Mouse (Mus musculus): ENCODE measurements at regions not wholly inside any gene's neighbourhood (a gene's known extent, or its start where the extent isn't known, plus 50 kb on each side); places are given as distances from the start of the nearest gene placed in this dataset.
"Not testable (repeated sequence)": the region's sequence is repeated elsewhere in the genome, so short reads cannot be mapped to it uniquely, and the experiment has no call there.

DNA sequence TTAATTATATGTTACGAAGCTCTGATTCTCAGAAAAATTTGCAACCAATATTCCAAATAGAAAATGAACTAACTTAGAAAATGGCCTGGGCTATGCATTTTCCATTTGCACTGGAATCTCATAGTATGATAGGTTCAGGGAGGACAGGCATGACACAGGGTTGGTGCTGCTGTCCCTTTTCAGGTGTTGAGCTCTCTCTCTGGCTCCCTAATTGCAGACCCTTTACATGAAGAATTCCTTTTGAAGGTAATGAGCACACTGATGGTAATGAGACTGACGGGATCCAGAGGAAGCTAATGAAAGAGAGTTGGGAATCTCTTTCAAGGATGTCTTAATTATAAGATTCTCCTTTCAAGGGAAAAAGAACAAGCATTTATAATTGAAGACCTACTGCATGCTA, 87.6 kb downstream of the Serpinb8 start:
- no peak for DNase-seq (ENCODE audit: low read depth, low spot score)

DNA sequence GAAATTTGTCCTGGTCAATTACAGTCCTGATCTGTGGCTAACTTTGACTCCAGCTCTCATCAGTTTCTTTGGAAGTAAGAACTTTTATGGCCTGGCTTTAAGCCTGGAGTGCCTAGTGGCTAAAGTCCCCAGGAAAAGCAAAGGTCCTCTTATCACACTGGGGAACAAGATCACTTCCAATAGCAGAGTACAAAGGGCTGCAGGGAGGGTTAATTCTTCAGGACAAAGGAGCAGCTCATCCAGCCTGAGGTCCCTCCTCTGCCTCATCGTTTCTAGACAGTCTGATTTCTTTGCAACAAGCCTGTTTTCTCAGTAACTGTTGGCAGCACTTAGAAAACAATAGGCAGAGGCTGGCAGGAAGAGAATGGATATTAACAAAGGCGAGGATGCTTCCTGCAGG, 107.1 kb downstream of the Serpinb8 start:
- DNase-seq (ENCODE audit: low read depth, low spot score) = no peak

DNA sequence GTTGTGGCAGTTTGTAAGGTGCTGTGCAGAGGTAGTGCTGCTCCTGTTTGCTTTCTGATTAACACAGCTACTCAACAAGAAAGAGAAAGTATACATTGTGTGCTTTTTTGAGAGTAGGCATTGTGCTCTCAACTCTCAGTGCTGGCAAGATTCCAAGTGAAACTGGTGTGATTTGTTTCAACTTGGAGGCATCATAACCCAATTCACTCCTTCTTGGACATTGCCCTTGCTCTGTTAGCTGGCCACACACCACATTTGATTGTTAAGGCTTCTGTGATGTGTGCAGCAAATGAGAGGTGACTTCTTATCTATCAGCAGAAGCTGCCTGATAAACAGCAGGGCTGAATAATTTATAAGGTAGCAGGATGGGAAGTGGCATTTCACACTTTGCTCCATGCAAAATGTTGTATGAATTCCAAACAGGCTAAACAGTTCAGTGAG, 116.3 kb downstream of the Serpinb8 start:
- no peak for DNase-seq (ENCODE audit: low read depth, low spot score)

GRCm38 (mm10) chr1:107708601-107709000, 118.8 kb downstream of the Serpinb8 start:
- no peak for DNase-seq (ENCODE audit: low read depth, low spot score)

GRCm38 (mm10) chr1:107714869-107715268, 125.1 kb downstream of the Serpinb8 start:
- DNase-seq (ENCODE audit: low read depth, low spot score) = no peak

- no peak for DNase-seq (ENCODE audit: low read depth, low spot score)
These were observed 129.5 kb downstream of the Serpinb8 start for GRCm38 (mm10) chr1:107719304-107719703.

- peak; percentile 9 for DNase-seq (ENCODE audit: low read depth, low spot score)
These were observed 138.5 kb downstream of the Serpinb8 start for GRCm38 (mm10) chr1:107728113-107728839.

GRCm38 (mm10) chr1:107765307-107765706, 175.5 kb downstream of the Serpinb8 start:
- DNase-seq (ENCODE audit: low read depth, low spot score) = no peak

DNA sequence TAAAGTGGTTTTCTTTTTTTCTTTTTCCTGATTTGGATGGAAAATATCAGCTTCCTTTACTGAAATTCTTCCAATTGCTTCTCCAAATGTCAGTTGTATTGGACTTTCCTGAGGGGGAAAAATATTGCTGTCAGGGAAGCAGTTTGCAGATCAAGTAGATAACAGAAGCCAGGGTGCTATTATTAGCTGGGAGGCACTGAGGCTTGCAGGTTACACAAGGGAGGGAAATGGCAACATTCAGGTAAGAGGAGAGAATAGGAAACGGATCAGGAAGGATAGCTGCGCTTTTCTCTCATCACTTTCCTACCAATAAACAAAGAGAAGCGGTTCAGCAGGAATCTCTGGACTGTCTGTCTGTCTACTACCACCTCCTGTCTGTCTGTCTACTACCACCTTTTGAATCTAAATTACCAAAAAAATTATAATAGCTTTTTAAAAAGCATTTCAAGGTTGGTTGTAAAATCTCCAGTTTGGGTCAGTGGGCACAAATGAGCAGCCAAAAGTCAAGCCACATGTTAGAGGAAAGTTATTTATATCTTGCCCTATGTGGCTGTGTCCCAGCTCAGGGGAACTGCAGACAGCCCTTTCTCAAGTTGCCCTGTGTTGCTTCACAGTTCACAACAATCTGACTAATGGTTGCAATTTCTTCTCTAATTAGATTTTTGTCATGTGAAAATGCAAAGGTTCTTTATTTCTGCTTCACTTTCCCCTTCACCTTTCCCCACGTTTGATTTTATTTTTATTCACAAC, 177.6 kb downstream of the Serpinb8 start:
- DNase-seq (ENCODE audit: low read depth, low spot score) = no peak

DNA sequence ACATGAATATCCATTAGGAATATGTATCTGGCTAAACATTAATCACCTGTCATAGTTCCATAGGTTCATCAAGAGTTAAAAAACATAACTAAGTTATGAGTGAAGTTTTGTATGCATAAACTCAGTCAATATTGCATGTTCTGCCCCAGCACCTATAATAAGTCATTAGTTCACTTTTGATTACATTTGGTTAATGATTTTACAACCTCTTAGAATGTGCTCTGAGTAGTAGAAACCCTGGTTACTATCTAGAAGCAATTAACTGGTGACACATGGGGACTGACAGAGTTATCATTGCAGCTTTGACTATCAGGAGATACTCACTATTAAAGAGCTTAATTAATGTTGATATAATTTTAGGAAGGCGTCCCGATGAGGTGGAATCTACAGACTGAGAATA, 183.2 kb downstream of the Serpinb8 start:
- no peak for DNase-seq (ENCODE audit: low read depth, low spot score)

GRCm38 (mm10) chr1:107783079-107783478, 193.3 kb downstream of the Serpinb8 start:
- no peak for DNase-seq (ENCODE audit: low read depth, low spot score)

DNA sequence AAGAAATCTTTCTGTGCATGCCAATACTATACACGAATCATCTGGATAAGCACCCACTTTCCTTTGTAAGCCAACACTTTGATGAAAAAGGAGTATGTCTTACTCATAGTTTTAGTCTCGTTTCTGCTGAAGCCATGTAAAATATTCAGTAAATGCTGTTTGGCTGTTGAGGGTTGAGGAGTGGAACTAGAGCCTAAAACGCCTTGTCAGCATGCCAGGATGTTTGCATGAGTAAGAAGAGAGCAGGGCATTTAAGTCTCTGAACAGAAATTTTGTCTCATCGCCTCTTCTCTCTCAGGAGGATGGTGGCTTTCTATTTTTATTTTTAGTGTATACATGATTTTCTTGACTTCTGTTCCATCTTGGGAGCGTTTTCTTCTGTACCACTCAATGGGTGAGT, 216.0 kb downstream of the Serpinb8 start:
- DNase-seq (ENCODE audit: low read depth, low spot score) = no peak

DNA sequence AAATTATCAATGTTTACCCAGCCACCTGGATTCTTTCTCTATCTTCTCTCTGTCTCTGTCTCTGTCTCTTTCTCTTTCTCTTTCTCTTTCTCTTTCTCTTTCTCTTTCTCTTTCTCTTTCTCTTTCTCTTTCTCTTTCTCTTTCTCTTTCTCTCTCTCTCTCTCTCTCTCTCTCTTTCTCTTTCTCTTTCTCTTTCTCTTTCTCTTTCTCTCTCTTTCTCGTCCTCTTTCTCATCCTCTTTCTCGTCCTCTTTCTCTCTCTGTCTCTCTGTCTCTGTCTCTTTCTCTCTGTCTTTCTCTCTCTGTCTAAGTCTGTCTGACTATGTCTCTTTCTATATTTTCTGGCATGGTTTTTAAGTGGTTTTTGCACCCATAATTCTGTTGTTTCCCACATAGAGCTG, 217.6 kb downstream of the Serpinb8 start:
- not testable (repeated sequence) for DNase-seq (ENCODE audit: low read depth, low spot score)

GRCm38 (mm10) chr1:107811136-107811535, 221.3 kb downstream of the Serpinb8 start:
- DNase-seq (ENCODE audit: low read depth, low spot score) = no peak

- DNase-seq (ENCODE audit: low read depth, low spot score) = no peak
These were observed 222.1 kb downstream of the Serpinb8 start for GRCm38 (mm10) chr1:107811859-107812258.

- DNase-seq (ENCODE audit: low read depth, low spot score) = no peak
These were observed 248.1 kb downstream of the Serpinb8 start for GRCm38 (mm10) chr1:107837877-107838276.

- DNase-seq (ENCODE audit: low read depth, low spot score) = peak; percentile 6
These were observed 262.6 kb downstream of the Serpinb8 start for GRCm38 (mm10) chr1:107852386-107852785.

DNA sequence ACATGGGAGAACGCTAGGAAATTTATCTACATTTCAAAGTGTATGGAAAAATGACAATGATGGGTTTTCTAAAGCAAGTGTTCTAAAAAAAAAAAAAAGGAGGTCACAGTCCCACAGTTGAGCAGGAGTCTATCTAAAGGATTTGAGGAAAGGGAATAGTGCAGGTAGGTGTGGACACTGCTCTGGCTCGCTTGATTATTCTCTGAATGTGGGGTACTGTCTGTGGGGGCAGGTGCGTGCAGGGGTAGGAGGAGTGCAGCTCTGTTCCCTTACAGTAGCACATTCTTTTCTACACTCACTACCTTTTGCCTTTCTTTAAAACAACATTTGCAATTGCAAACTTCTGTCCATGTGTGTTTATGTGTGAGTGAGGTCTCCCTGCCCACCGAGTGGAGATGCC, 263.2 kb downstream of the Serpinb8 start:
- DNase-seq (ENCODE audit: low read depth, low spot score) = no peak

GRCm38 (mm10) chr1:107897743-107898437, 308.1 kb downstream of the Serpinb8 start:
- DNase-seq (ENCODE audit: low read depth, low spot score) = no peak

- no peak for DNase-seq (ENCODE audit: low read depth, low spot score)
These were observed 309.5 kb downstream of the Serpinb8 start for GRCm38 (mm10) chr1:107899261-107899660.

GRCm38 (mm10) chr1:107900449-107900848, 310.6 kb downstream of the Serpinb8 start:
- no peak for DNase-seq (ENCODE audit: low read depth, low spot score)

DNA sequence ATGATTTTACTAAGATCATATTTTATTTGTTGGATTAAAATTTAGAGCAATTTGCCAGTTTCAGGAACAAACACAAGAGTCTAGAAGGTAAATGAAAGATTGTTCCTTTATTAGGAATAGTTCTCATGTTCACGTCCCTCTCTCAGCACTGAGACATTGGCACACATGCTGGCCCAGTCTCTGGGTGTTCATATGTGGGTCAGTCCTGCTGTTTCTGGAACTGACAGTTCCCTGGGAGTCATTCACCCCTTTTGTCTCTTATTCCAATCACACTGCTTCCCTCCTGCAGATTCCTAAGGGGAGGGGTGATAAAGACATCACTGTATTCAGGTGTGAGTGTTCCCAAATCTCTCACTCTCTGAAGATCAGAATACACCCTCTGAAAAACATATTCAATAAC, 311.1 kb downstream of the Serpinb8 start:
- no peak for DNase-seq (ENCODE audit: low read depth, low spot score)
